Mouse (Mus musculus) mouse embryonic stem cell (cell line): ENCODE data around the gene Dmbt1.

Experiments used
- in situ Hi-C, 2 experiments: fragments of 300-500 bp; cut with MboI; formaldehyde crosslinking; loops; 1 replicate in 1 of 2; 3 replicates in 1 of 2; pipeline ENCODE4 v1.14.3; 2019 to 2020; ENCODE audit warnings: low sequenced_read_pairs in 2 of 2, low pct_unique_long_range_greater_than_20kb in 1 of 2, mixed read lengths in 1 of 2; ENCODE audit not compliant: unreplicated experiment in 1 of 2

Dmbt1 gene

DNA sequence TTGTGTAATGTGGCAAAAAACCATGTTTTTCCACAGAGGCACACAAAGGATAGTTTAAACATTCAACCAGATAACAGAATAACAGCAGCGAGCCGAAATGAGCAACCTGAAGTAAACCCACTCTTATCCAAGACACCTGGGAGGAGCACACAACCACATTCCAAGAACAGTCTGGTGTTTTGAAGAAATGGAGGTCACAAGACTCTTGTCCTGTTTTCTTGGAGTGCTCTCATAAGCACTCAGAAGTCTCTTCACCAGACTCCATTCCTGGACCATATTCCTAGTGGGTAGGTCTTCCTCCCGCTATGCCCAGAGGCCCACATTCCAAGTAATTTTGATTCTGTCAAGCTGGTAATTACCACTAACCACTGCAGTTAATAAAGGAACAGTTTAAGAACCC, 118.3 kb downstream of the Dmbt1 start:
- in situ Hi-C loops = no loop called here

DNA sequence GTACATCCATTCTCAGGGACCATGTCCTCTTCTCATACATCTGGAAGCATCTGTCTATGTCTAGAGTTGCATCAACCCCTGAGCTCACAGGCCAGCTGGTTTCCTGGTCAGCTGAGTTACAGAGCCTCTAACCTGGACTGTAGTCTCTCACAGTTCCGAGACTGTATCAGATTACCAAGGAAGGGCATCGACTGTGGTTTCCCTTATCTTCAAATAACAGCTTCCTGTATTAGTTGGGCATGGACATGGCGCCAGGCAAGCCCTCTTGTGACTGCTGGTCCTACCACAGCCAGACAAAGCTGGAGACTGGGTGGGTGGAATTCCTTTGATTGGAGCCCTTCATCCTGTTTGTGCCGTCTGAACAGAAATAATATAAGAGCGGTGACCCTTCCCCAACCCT, 121.2 kb downstream of the Dmbt1 start:
- in situ Hi-C loops = no loop called here

DNA sequence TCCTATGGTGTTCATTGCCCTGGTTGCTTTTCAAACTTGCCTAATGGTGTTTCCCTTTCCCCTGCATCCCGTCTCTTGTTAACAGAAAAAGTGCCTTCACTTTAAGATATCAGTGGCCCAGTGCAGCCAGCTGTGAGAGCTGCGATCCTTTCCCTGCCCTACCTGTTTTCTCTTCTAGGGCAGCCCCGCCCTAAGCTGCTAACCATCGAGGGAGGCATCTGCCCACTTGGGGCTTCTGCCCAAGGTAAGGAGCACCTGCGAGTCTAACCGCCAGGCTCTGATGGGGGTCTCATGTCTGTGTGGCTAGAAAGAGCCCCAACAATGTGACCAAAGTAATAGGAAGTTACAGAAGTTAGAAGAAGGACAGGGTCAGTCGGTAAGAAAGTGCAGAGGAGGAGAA, 130.4 kb downstream of the Dmbt1 start:
- in situ Hi-C loops = no loop called here

DNA sequence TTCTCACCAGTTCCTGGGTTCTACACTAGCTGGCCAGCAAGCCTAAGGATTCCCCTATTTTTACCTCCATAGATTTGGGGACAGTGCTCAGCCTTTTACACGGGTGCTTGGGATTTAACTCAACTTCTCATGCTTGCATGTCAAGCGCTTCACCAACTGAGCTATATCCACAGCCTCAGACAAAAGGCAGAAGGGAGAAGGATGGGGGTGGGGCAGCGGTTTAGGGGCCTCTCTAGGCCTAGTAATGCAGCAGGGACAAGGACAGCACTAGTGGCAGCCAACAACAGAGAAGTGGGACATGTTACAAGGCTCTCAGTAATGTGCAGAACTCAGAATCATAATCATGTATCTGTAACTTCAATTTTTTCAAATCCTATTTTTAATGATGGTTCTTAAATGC, 135.9 kb downstream of the Dmbt1 start:
- in situ Hi-C loops = no loop called here

DNA sequence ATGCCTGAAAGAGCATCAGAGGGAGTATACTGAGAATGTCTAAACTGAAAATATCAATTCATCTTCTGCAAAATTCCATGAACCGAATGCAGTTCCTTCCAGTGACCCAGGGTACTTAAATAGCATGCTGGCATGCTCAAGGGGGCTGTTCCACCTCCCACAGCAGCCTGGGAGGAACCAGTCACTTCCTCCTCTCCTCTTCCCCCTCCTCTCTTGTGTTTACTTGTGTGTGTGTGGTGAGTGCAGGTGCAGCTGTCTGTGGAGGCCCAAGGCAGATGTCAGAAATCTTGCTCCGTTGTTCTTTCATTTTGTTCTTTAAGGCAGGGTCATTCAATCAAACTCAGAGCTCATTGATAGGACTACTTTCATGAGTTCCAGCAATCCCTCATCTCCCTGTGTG, 137.2 kb downstream of the Dmbt1 start:
- in situ Hi-C loops = no loop called here
